In the genomic region with DNA sequence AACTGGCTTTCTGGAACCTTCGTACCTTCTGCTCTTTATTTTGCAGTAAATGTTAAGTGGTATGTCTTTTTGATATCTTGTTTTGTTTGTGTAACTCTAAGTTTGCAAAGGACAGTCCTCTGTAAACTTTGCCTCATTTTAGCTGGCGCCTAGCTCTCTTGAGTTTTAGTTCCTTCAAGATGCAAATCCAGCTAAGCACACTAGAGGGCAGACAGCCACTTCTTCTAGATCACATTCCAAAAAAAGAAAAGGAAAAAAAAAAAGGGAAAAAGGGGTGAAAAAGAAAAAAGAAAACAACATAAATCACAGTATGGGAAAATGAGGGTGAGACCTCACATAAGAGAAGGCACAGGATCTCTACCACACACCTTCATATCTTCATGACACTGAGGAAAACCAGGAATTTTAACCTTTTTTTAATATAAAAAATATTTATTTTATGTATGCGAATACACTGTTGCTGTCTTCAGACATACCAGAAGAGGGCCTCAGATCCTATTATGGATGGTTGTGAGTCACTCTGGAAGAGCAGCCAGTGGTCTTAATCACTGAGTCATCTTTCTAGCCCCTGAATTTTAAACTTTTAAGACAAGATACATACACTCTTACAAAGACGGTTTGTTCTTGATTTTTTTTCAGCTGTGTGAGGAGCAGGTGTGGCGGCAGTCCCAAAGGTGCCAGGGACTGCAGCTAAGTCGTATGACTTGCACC, we compare ENCODE assay signal across 8 mouse cellular contexts. TPM values are rescaled to one million over a fixed set of nuclear protein-coding genes. Genes with fewer than 3 reads are reported as not detected.
DNase-seq lines count a peak whose midpoint lies in the region; ATAC-seq and TF ChIP-seq lines count a peak whose summit lies in the region.

No protein-coding gene starts in this region.

- H3K4me2 ChIP-seq in forebrain, embryonic 15.5 days (replicated peaks): no peak overlapping the region
- no peak overlapping the region for H3K4me2 ChIP-seq in midbrain, embryonic 14.5 days (ENCODE audit: low read length)
- H3K4me2 ChIP-seq in midbrain, embryonic 16.5 days (ENCODE audit: low read length): no peak overlapping the region
- no peak overlapping the region for H3K4me2 ChIP-seq in midbrain, postnatal 0 days (ENCODE audit: low read depth, low read length, poor library complexity, severe bottlenecking)

- 0 out of 2 replicates have a peak, but pooled peaks have one; percentile 32 for ATAC-seq in forebrain, embryonic 15.5 days (replicated peaks)
- no peak for ATAC-seq in midbrain, embryonic 14.5 days (ENCODE audit: low FRiP score, low TSS enrichment)
- ATAC-seq in midbrain, embryonic 16.5 days: no peak
- ATAC-seq in midbrain, postnatal 0 days (ENCODE audit: low FRiP score): peak; percentile 52; the same call in 1 of the 2 replicates
- ATAC-seq in granulocyte monocyte progenitor cell, adult 5-6 weeks (replicated peaks; ENCODE audit: poor library complexity, severe bottlenecking): no peak

- H3K27ac ChIP-seq in forebrain, embryonic 15.5 days (replicated peaks): no peak overlapping the region
- no peak overlapping the region for H3K27ac ChIP-seq in forebrain, embryonic 10.5 days
- H3K27ac ChIP-seq in midbrain, embryonic 14.5 days (replicated peaks; ENCODE audit: low read depth, low read length): no peak overlapping the region
- no peak overlapping the region for H3K27ac ChIP-seq in midbrain, embryonic 16.5 days (ENCODE audit: low read length)
- H3K27ac ChIP-seq in midbrain, postnatal 0 days (ENCODE audit: low read depth, low read length): no peak overlapping the region

- no peak overlapping the region for H3K4me3 ChIP-seq in forebrain, embryonic 15.5 days
- no peak overlapping the region for H3K4me3 ChIP-seq in forebrain, embryonic 10.5 days
- no peak overlapping the region for H3K4me3 ChIP-seq in midbrain, embryonic 14.5 days (replicated peaks; ENCODE audit: low read depth, low read length)
- H3K4me3 ChIP-seq in midbrain, embryonic 16.5 days (ENCODE audit: low read depth, low read length): no peak overlapping the region
- H3K4me3 ChIP-seq in midbrain, postnatal 0 days (ENCODE audit: low read depth, low read length): no peak overlapping the region

- no peak for DNase-seq in forebrain, embryonic 10.5 days (ENCODE audit: extremely low spot score, low spot score)
- DNase-seq in midbrain, embryonic 14.5 days: peak; percentile 85
- DNase-seq in cerebellum, adult 8-10 months: peak; percentile 32
- peak; percentile 66 to 80 for DNase-seq in kidney, postnatal 36 days
- DNase-seq in midbrain, postnatal 0 days (ENCODE audit: low spot score): peak; percentile 80

- WGBS in forebrain, embryonic 15.5 days: 46% methylated on average over 6 of the region's 6 CpGs
- WGBS in forebrain, embryonic 10.5 days: 48% methylated on average over 6 of the region's 6 CpGs
- 46% methylated on average over 6 of the region's 6 CpGs for WGBS in midbrain, embryonic 14.5 days
- 48% methylated on average over 6 of the region's 6 CpGs for WGBS in midbrain, embryonic 16.5 days
- WGBS in midbrain, postnatal 0 days: 39% methylated on average over 6 of the region's 6 CpGs

- peaks cover 10% of the 10 kb centered on the region for H3K4me1 ChIP-seq in forebrain, embryonic 15.5 days
- peaks cover 21% of the 10 kb centered on the region for H3K4me1 ChIP-seq in forebrain, embryonic 10.5 days
- H3K4me1 ChIP-seq in midbrain, embryonic 14.5 days (ENCODE audit: control insufficient read depth, insufficient read depth, low read length): peaks cover 10% of the 10 kb centered on the region
- H3K4me1 ChIP-seq in midbrain, embryonic 16.5 days (ENCODE audit: control insufficient read depth, insufficient read depth, low read length): 0 out of 2 replicates have a peak, but pooled peaks cover 2% of the 10 kb centered on the region
- no peaks in the 10 kb centered on the region for H3K4me1 ChIP-seq in midbrain, postnatal 0 days (ENCODE audit: insufficient read depth, low read length)

- no peaks in the 10 kb centered on the region for H3K36me3 ChIP-seq in forebrain, embryonic 15.5 days
- no peaks in the 10 kb centered on the region for H3K36me3 ChIP-seq in forebrain, embryonic 10.5 days (replicated peaks)
- H3K36me3 ChIP-seq in midbrain, embryonic 14.5 days (ENCODE audit: control insufficient read depth, insufficient read depth, low read length): no peaks in the 10 kb centered on the region
- no peaks in the 10 kb centered on the region for H3K36me3 ChIP-seq in midbrain, embryonic 16.5 days (ENCODE audit: control insufficient read depth, insufficient read depth, low read length)
- H3K36me3 ChIP-seq in midbrain, postnatal 0 days (ENCODE audit: insufficient read depth, low read length): no peaks in the 10 kb centered on the region

- H3K9me3 ChIP-seq in forebrain, embryonic 15.5 days: no peaks in the 10 kb centered on the region
- no peaks in the 10 kb centered on the region for H3K9me3 ChIP-seq in forebrain, embryonic 10.5 days
- H3K9me3 ChIP-seq in midbrain, embryonic 14.5 days (ENCODE audit: control insufficient read depth, low read length): no peaks in the 10 kb centered on the region
- H3K9me3 ChIP-seq in midbrain, embryonic 16.5 days (replicated peaks; ENCODE audit: control insufficient read depth, low read length, poor library complexity, severe bottlenecking): no peaks in the 10 kb centered on the region
- no peaks in the 10 kb centered on the region for H3K9me3 ChIP-seq in midbrain, postnatal 0 days (ENCODE audit: low read length)

- no peak overlapping the region for H3K9ac ChIP-seq in forebrain, embryonic 15.5 days (replicated peaks)
- no peak overlapping the region for H3K9ac ChIP-seq in midbrain, embryonic 14.5 days (replicated peaks; ENCODE audit: low read length)
- no peak overlapping the region for H3K9ac ChIP-seq in midbrain, embryonic 16.5 days (ENCODE audit: low read depth, low read length)
- H3K9ac ChIP-seq in midbrain, postnatal 0 days (replicated peaks; ENCODE audit: low read length, poor library complexity, severe bottlenecking): no peak overlapping the region

- TF ChIP-seq CTCF in midbrain, postnatal 0 days (IDR thresholded peaks at IDR 0.05): peak; percentile 82

- H3K27me3 ChIP-seq in forebrain, embryonic 15.5 days: no peaks in the 10 kb centered on the region
- no peaks in the 10 kb centered on the region for H3K27me3 ChIP-seq in forebrain, embryonic 10.5 days (ENCODE audit: poor library complexity, severe bottlenecking)
- no peaks in the 10 kb centered on the region for H3K27me3 ChIP-seq in midbrain, embryonic 14.5 days (ENCODE audit: control insufficient read depth, insufficient read depth, low read length)
- no peaks in the 10 kb centered on the region for H3K27me3 ChIP-seq in midbrain, embryonic 16.5 days (ENCODE audit: control insufficient read depth, insufficient read depth, low read depth, low read length)
- no peaks in the 10 kb centered on the region for H3K27me3 ChIP-seq in midbrain, postnatal 0 days (ENCODE audit: insufficient read depth, low read length)

RNA-seq across cellular contexts. Expression of a gene that starts 32.9 kb away (rescaled TPM):
- 88.3 and 93.8 TPM in 2 replicates for polyA plus RNA-seq in forebrain, embryonic 15.5 days (2015; fragmentation: Nextera tagmentation; extraction: Ambion mirVana)
- polyA plus RNA-seq in forebrain, embryonic 10.5 days (2016; fragmentation: Nextera tagmentation; extraction: Ambion mirVana): 106 and 113 TPM in 2 replicates
- 49.0 and 90.9 TPM in 2 replicates for polyA plus RNA-seq in midbrain, embryonic 14.5 days (2014; fragmentation: Nextera tagmentation; extraction: Ambion mirVana)
- 72.9 and 76.5 TPM in 2 replicates for polyA plus RNA-seq in midbrain, embryonic 16.5 days (2015; fragmentation: Nextera tagmentation; extraction: Ambion mirVana)
- total RNA-seq in midbrain, postnatal 0 days (2014; rRNA removed): 56.1 and 71.8 TPM in 2 replicates
- 57.6 and 59.7 TPM in 2 replicates for polyA plus RNA-seq in midbrain, postnatal 0 days (2015; fragmentation: Nextera tagmentation; extraction: Ambion mirVana)
- total RNA-seq in granulocyte monocyte progenitor cell, adult 5-6 weeks (2014; fragmentation: Nextera tagmentation): 56.3 and 74.5 TPM in 2 replicates
- total RNA-seq in granulocyte monocyte progenitor cell, adult 5-6 weeks (2017): 164 and 176 TPM in 2 replicates

Comparison
In these comparisons a context has a peak if more than half of its experiments do, and no peak if none do; other contexts are left out.
1. ATAC-seq: peak in forebrain, embryonic 15.5 days (single experiment) and midbrain, postnatal 0 days (single experiment); none in midbrain, embryonic 14.5 days (single experiment), midbrain, embryonic 16.5 days (single experiment) and granulocyte monocyte progenitor cell, adult 5-6 weeks (single experiment).